Mouse (Mus musculus) adrenal gland, adult 18-20 months (tissue): ENCODE measurements around the gene Zfp58. TPM values are rescaled to one million over a fixed set of nuclear protein-coding genes. Genes with fewer than 3 reads are reported as not detected.
"Not testable (repeated sequence)": the region's sequence is repeated elsewhere in the genome, so short reads cannot be mapped to it uniquely, and the experiment has no call there.

Source experiments
- DNase-seq, 2 experiments: peaks; one replicate each; pipeline ENCODE4 v3.0.0; 2021 to 2022; ENCODE audit warnings: low spot score in 2 of 2
- long read RNA-seq, 2 experiments: library from polyadenylated mRNA; stranded (forward); transcript quantifications; one replicate each; pipeline ENCODE4 v2.0.0; 2021
- total RNA-seq, 2 experiments: library from RNA; stranded (reverse); gene quantifications; 1 replicate in 1 of 2; 2 replicates in 1 of 2; pipeline ENCODE4 v1.2.3; 2021

Gene Zfp58
- 1 to 10 TPM; 7.5 to 7.9 TPM for total RNA-seq
- long read RNA-seq, experiment 1, partial matches to known transcripts: 0 of 1 reads
- long read RNA-seq, experiment 1, other reads (novel, unspliced or antisense): 0 of 1 reads
- long read RNA-seq, experiment 2, partial matches to known transcripts: 0 of 6 reads
- long read RNA-seq, experiment 2, other reads (novel, unspliced or antisense): 1 of 6 reads

DNA sequence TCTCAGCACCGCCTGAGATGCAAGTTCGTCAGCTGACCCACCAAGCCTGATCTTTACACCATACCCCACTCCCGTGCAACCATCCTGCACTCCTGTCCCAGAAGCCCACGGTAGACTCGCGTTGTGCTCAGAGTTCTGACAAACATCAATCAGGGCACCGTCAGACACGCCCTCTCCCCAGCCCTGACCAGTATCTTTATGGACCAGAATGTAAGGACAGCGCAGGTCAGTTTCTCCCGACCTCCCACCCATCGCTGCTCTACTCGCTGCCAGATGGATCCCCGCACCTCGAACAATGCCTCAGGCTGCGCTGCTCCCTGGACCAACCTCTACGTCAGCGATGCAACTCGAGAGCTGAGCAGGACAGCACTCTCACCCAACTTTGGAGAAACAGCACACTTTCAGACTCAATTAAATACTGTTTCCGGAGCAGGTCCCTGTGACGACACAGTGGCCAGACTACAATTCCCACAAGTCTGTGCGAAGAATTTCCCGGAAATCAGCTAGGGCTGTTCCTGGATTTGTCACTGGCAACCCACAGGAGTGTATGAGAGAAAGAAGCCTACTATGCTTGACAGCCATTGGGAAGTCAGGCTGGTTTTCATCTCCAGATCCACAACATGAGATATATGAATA lies at the start of gene Zfp58:
Gene Zfp58 (minus strand): TSS at position 472 of the 636 bp plus-strand sequence.
- peak; percentile 71 to 76 for DNase-seq

GRCm38 (mm10) chr13:67545941-67546340 lies 45.6 kb upstream of the Zfp58 start:
- no peak for DNase-seq

GRCm38 (mm10) chr13:67527049-67527730 lies 26.8 kb upstream of the Zfp58 start:
- DNase-seq: no peak

DNA sequence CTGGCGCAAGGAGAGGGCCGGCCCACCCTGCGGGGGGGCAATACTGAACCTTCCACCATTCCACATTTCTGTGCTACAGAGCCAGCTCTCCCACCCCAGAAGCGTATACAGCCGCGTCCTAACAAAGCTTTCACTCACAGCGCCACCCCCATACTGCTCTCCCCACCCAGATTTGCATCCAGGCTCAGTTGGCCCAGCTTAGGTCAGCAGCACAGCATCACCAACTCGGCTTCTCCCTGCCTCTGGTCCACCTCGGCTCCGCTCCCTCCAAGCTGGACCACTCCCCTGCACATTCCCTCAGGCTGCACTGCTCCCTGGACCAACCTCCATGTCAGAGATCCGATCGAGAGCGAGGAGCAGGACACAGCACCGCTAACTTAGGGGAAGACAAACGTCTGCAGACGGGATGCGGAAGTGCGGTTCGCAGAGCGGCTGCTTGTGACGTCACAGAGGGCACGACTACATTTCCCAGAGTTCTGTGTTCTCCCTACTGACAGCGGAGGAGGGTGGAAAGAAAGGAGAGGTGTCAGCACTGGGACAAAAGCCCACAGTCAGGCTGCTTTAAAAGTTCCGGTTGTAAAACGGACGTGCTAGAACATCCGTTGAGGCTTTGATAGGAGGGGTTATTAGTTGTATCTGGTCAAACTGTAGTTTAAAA lies 25.5 kb upstream of the Zfp58 start, which contains the start of the genes Gm26965 and Zfp87:
Gene Gm26965 (minus strand): TSS at position 399 of the 658 bp plus-strand sequence.
Gene Zfp87 (minus strand): TSS at position 425 of the 658 bp plus-strand sequence.
- DNase-seq: peak; percentile 83 to 85

DNA sequence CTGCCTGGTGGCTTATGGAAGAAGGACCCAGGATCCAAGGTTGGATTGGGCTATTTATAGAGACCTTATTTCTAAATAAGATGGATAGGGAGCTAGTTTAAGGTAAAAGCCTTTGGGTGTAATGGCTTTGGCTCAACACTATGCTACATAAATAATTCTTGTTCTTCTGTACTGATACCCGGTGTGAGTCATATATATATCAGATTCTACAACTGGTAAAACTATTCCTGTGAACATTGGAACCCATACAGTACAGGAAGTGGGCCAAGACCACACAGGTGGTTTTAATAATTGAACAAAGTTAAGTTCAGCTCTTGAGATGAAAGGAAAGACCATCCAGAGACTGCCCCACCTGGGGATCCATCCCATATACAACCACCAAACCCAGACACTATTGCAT lies 553 bp upstream of the Zfp58 start:
- no peak for DNase-seq

DNA sequence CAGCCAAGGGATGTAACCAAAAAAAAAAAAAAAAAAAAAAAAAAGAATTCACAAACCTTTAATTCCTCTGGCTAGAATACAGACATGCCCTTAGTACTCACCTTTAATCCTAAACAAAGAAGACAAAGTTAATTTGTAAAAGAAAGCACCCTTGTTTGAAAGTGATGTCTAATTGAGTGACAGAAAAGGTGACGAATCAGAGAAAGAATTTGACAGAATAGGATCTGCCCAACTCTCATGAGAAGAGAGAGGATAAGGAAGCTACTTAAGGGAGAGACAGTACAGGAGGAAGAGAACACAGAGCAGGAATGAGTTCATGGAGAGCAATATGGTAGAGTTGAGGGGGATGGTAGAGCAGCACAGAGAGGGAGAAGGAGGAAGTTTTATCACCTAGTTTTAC lies 4.7 kb downstream of the Zfp58 start:
- DNase-seq: no peak

DNA sequence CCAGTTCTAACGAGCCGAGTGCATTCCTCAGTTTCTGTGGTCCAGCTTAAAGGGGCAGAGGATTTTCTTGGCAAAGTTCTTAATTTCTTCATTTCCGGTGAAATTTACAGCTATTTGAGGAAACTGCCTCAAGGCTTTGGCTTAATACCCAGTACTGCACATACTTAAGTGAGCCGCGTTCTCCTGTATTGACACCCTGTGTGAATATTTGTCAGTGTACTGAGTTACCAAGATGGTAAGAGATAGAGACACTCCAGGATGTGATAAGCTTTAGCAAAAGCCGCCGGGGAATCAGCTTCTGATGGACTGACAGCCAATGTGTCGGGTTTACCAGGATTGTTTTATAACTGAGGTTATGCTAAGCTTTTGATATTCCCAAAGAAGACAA lies 15.9 kb downstream of the Zfp58 start:
- DNase-seq: no peak

DNA sequence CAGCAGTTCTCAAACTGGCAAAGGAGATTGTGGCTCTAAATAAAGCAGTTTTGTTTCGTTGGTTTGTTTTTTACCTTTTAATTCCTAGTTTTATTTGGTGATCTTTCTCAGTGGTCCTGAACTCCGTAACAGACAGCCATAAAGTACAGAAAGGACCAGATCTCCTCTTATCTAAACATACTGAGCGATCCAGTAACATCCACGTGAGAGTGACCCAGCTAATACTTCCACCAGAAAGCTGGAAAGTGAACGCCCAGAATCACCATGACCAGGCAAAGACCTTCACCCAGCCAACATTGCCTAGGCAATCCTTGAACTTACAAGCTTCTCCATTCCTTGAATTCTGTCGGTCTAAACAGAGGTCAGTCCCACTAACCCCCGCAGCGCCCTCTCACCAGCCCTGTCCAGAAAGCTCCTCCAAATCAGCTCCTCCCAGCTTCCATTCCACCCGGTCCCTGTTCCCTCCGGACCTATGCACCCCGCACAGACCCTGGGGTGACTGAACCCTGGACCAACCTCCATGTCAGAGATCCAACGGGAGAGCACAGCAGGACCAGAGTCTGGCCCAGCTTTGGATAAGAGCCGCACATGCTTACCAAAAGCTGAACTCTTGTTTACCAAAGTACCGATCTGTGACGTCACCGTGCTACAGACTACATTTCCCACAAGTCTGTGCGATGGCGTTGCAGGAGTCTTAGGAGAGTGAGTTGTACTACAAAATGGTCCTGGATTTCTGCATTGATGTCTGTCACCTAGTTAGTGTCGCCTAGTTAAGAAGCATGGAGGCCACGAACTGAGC lies 16.5 kb downstream of the Zfp58 start, which contains the start of gene Zfp874b:
Gene Zfp874b (minus strand): TSS at position 634 of the 799 bp plus-strand sequence.
- DNase-seq: peak; percentile 70 to 80

- no peak for DNase-seq
These were observed 18.8 kb downstream of the Zfp58 start for GRCm38 (mm10) chr13:67481528-67481927.

GRCm38 (mm10) chr13:67469274-67469673 lies 31.1 kb downstream of the Zfp58 start:
- no peak for DNase-seq

GRCm38 (mm10) chr13:67463506-67464185 lies 36.7 kb downstream of the Zfp58 start:
- DNase-seq: not testable (repeated sequence)

DNA sequence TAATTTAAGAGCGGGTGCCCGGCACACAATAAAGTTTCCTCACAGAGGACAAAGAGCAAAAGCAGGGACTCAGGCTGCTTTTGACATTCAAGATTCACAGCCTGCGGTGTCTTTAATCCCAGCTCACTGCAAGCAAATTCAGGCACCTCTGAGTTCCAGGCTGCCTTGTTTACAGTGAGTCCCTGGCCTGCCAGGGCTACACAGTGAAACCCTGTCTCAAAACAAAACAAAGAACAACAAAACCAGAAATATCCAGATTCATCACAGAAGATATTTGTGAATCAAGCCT lies 48.4 kb downstream of the Zfp58 start:
- no peak for DNase-seq

DNA sequence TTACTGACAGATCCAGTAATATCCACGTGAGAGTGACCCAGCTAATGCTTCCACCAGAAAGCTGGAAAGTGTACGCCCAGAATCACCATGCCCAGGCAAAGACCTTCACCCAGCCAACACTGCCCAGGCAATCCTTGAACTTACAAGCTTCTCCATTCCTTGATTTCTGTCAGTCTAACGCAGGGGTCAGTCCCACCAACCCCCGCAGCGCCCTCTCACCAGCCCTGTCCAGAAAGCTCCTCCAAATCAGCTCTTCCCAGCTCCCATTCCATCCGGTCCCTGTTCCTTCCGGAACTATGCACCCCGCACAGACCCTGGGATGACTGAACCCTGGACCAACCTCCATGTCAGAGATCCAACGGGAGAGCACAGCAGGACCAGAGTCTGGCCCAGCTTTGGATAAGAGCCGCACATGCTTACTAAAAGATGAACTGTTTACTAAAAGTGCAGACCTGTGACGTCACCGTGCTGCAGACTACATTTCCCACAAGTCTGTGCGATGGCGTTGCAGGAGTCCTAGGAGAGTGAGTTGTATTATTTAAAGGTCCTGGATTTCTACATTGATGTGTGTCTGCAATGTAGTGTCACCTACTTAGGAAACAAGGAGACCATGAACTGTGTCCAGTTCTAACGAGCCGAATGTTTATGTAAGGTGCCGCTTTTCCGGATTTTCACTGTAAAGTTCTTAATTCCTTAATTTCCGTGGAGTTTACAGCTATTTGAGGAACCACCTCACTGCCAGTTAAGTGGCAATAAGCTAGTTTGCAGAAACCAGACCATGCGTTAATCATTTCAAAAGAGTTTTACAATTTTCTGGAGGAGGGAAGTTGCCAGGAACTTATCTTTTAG lies 49.0 kb downstream of the Zfp58 start, which contains the start of gene Zfp874a:
Gene Zfp874a (minus strand): TSS at position 453 of the 849 bp plus-strand sequence.
- DNase-seq: peak; percentile 79 to 81

Other genes with a start within 250 kb of the Zfp58 start
- 1 to 10 TPM; 2.2 to 3.3 TPM for gene Zfp458, start 222.1 kb downstream of the Zfp58 start, total RNA-seq
- 1 to 10 TPM; 1.7 to 2.5 TPM for gene Zfp457, start 194.1 kb downstream of the Zfp58 start, total RNA-seq
- gene Zfp595, start 168.0 kb downstream of the Zfp58 start, total RNA-seq: 1 to 10 TPM; 4.8 to 4.9 TPM
- 1 to 10 TPM; 1.8 to 1.9 TPM for gene Gm28044, start 140.0 kb downstream of the Zfp58 start, total RNA-seq
- gene Zfp953, start 139.9 kb downstream of the Zfp58 start, total RNA-seq: 1 to 10 TPM; 1.7 to 2.6 TPM
- 1 to 10 TPM; 1.3 to 2.1 TPM for gene Gm28041, start 124.8 kb downstream of the Zfp58 start, total RNA-seq
- gene Zfp456, start 124.7 kb downstream of the Zfp58 start, total RNA-seq: 1 to 10 TPM; 1.2 TPM
- 1 to 10 TPM; 4.0 to 4.3 TPM for gene Zfp429, start 100.7 kb downstream of the Zfp58 start, total RNA-seq
- gene Zfp459, start 79.1 kb downstream of the Zfp58 start, total RNA-seq: 1 to 10 TPM in 1 of 2 experiments, under 1 TPM in 1; 0.99 to 1.5 TPM
- gene Zfp874a, start 48.9 kb downstream of the Zfp58 start, total RNA-seq: 10 to 100 TPM; 16.0 to 20.6 TPM
- gene Zfp874b, start 16.3 kb downstream of the Zfp58 start, total RNA-seq: 10 to 100 TPM; 18.0 to 22.0 TPM
- gene Gm26965, start 25.6 kb upstream of the Zfp58 start, total RNA-seq: under 1 TPM in 1 of 2 experiments, not detected in 1; 0.60 TPM
- gene Zfp87, start 25.6 kb upstream of the Zfp58 start, total RNA-seq: 10 to 100 TPM; 19.0 to 20.1 TPM
- 1 to 10 TPM; 8.2 to 8.8 TPM for gene Zfp748, start 53.3 kb upstream of the Zfp58 start, total RNA-seq
- gene Zfp729b, start 109.2 kb upstream of the Zfp58 start, total RNA-seq: 1 to 10 TPM; 6.7 to 7.0 TPM
- not detected for gene Gm49345, start 137.2 kb upstream of the Zfp58 start, total RNA-seq
- gene Zfp729a, start 137.2 kb upstream of the Zfp58 start, total RNA-seq: 1 to 10 TPM; 5.2 to 7.4 TPM
- gene Zfp738, start 186.5 kb upstream of the Zfp58 start, total RNA-seq: 1 to 10 TPM; 7.9 to 8.1 TPM
- gene Zfp65, start 228.6 kb upstream of the Zfp58 start, total RNA-seq: 10 to 100 TPM; 12.2 to 12.7 TPM